Mouse (Mus musculus) MEL (cell line): ENCODE measurements around the gene Erlec1. TPM values are rescaled to one million over a fixed set of nuclear protein-coding genes. Genes with fewer than 3 reads are reported as not detected.

Experiments used
- DNase-seq: peaks from one replicate; pipeline ENCODE4 v3.0.0; 2011; ENCODE audit warnings: low read depth, low spot score
- H3K27ac ChIP-seq: 2 replicates; pipeline ENCODE4 v1.5.1; 2012; ENCODE audit warnings: low read depth, mild to moderate bottlenecking, control low read depth, low read length, moderate library complexity; ENCODE audit not compliant: control insufficient read depth
- H3K27me3 ChIP-seq, 2 experiments: fragments of 150-350 bp in 1 of 2; sonication (generic) in 1 of 2; 2 replicates each; pipeline ENCODE4 v1.6.1; 2012; ENCODE audit warnings: low read length in 2 of 2, mild to moderate bottlenecking in 2 of 2, improper control_type of control experiment in 1 of 2, moderate library complexity in 1 of 2; ENCODE audit not compliant: insufficient read depth in 2 of 2, control insufficient read depth in 1 of 2
- H3K36me3 ChIP-seq, 2 experiments: 2 replicates each; pipeline ENCODE4 v1.6.1; 2012 to 2014; ENCODE audit warnings: low read length in 2 of 2, improper control_type of control experiment in 1 of 2, inconsistent platforms in 1 of 2, mild to moderate bottlenecking in 1 of 2; ENCODE audit not compliant: insufficient read depth in 2 of 2, control insufficient read depth in 1 of 2
- H3K4me1 ChIP-seq, 2 experiments: fragments of 150-350 bp in 1 of 2; sonication (generic) in 1 of 2; 2 replicates each; pipeline ENCODE4 v1.6.1; 2012; ENCODE audit warnings: low read length in 2 of 2, improper control_type of control experiment in 1 of 2, mild to moderate bottlenecking in 1 of 2; ENCODE audit not compliant: insufficient read depth in 2 of 2, control insufficient read depth in 1 of 2
- H3K4me3 ChIP-seq, 2 experiments: fragments of 150-350 bp in 1 of 2; sonication (generic) in 1 of 2; 2 replicates each; pipeline ENCODE4 v1.5.1; 2012; ENCODE audit warnings: low read depth in 2 of 2, low read length in 2 of 2, mild to moderate bottlenecking in 2 of 2, moderate library complexity in 2 of 2, control low read depth in 1 of 2, improper control_type of control experiment in 1 of 2; ENCODE audit not compliant: control insufficient read depth in 1 of 2, insufficient read depth in 1 of 2
- H3K79me2 ChIP-seq: 2 replicates; pipeline ENCODE4 v1.6.1; 2012; ENCODE audit warnings: mild to moderate bottlenecking, low read length, moderate library complexity; ENCODE audit not compliant: control insufficient read depth, poor library complexity, insufficient read depth
- H3K9ac ChIP-seq: 2 replicates; pipeline ENCODE4 v1.6.1; 2012; ENCODE audit warnings: low read depth, mild to moderate bottlenecking, control low read depth, low read length, moderate library complexity; ENCODE audit not compliant: control insufficient read depth, poor library complexity, severe bottlenecking
- H3K9me3 ChIP-seq: fragments of 150-350 bp; sonication (generic); replicated peaks from 2 replicates; pipeline ENCODE4 v1.6.1; 2012; ENCODE audit warnings: mild to moderate bottlenecking, low read length, improper control_type of control experiment, moderate library complexity; ENCODE audit not compliant: insufficient read depth
- BHLHE40 ChIP-seq: IDR thresholded peaks from 2 replicates; pipeline ENCODE4 v1.6.1; 2012; ENCODE audit warnings: low read depth, mild to moderate bottlenecking, inconsistent platforms, low read length, improper control_type of control experiment, borderline replicate concordance
- CHD1 ChIP-seq: IDR thresholded peaks from 2 replicates; pipeline ENCODE4 v1.6.1; 2012; ENCODE audit warnings: low read depth, mild to moderate bottlenecking, inconsistent platforms, low read length, improper control_type of control experiment
- CHD2 ChIP-seq: IDR thresholded peaks from 2 replicates; pipeline ENCODE4 v1.6.1; 2011; ENCODE audit warnings: low read length, improper control_type of control experiment
- EP300 ChIP-seq, 2 experiments: IDR thresholded peaks; 2 replicates each; pipeline ENCODE4 v1.6.1; 2011; ENCODE audit warnings: improper control_type of control experiment in 2 of 2, low read length in 2 of 2, low read depth in 1 of 2, mild to moderate bottlenecking in 1 of 2
- GABPA ChIP-seq: IDR thresholded peaks from 2 replicates; pipeline ENCODE4 v1.6.1; 2012; ENCODE audit warnings: low read depth, mild to moderate bottlenecking, inconsistent platforms, low read length, improper control_type of control experiment, moderate library complexity
- KAT2A ChIP-seq: conservative IDR thresholded peaks from 2 replicates; pipeline ENCODE4 v1.6.1; 2012; ENCODE audit warnings: low read depth, low read length, improper control_type of control experiment, inconsistent platforms
- MYB ChIP-seq: IDR thresholded peaks from 2 replicates; pipeline ENCODE4 v1.6.1; 2011; ENCODE audit warnings: mild to moderate bottlenecking, low read depth, low read length, improper control_type of control experiment
- MYC ChIP-seq: IDR thresholded peaks from 2 replicates; pipeline ENCODE4 v1.6.1; 2011; ENCODE audit warnings: low read depth, mild to moderate bottlenecking, low read length, improper control_type of control experiment, moderate library complexity
- NRF1 ChIP-seq: IDR thresholded peaks from 2 replicates; pipeline ENCODE4 v1.6.1; 2014; ENCODE audit warnings: low read depth, mild to moderate bottlenecking, inconsistent platforms, low read length, improper control_type of control experiment, moderate library complexity; ENCODE audit not compliant: poor library complexity, insufficient read depth, severe bottlenecking
- POLR2A ChIP-seq, 2 experiments: IDR thresholded peaks; 2 replicates each; pipeline ENCODE4 v1.6.1; 2011 to 2012; ENCODE audit warnings: low read length in 2 of 2, mild to moderate bottlenecking in 2 of 2, control low read depth in 1 of 2, improper control_type of control experiment in 1 of 2, low read depth in 1 of 2, moderate library complexity in 1 of 2; ENCODE audit not compliant: control insufficient read depth in 1 of 2, insufficient read depth in 1 of 2, poor library complexity in 1 of 2
- POLR2AphosphoS2 ChIP-seq: IDR thresholded peaks from 2 replicates; pipeline ENCODE4 v1.6.1; 2011; ENCODE audit warnings: low read length, improper control_type of control experiment
- RAD21 ChIP-seq: IDR thresholded peaks from 2 replicates; pipeline ENCODE4 v1.6.1; 2011; ENCODE audit warnings: mild to moderate bottlenecking, low read depth, low read length, improper control_type of control experiment
- RCOR1 ChIP-seq: IDR thresholded peaks from 2 replicates; pipeline ENCODE4 v1.6.1; 2012; ENCODE audit warnings: low read depth, mild to moderate bottlenecking, inconsistent platforms, low read length, improper control_type of control experiment
- SIN3A ChIP-seq: IDR thresholded peaks from 2 replicates; pipeline ENCODE4 v1.6.1; 2012; ENCODE audit warnings: low read length, improper control_type of control experiment, inconsistent platforms
- TCF12 ChIP-seq: IDR thresholded peaks from 2 replicates; pipeline ENCODE4 v1.6.1; 2014; ENCODE audit warnings: low read depth, mild to moderate bottlenecking, inconsistent platforms, low read length, improper control_type of control experiment, moderate library complexity
- USF1 ChIP-seq: IDR thresholded peaks from 2 replicates; pipeline ENCODE4 v1.6.1; 2014; ENCODE audit warnings: low read depth, mild to moderate bottlenecking, inconsistent platforms, low read length, improper control_type of control experiment, moderate library complexity
- USF2 ChIP-seq, 2 experiments: IDR thresholded peaks; 2 replicates each; pipeline ENCODE4 v1.6.1; 2011 to 2012; ENCODE audit warnings: improper control_type of control experiment in 2 of 2, low read length in 2 of 2, borderline replicate concordance in 1 of 2, inconsistent platforms in 1 of 2, low read depth in 1 of 2, mild to moderate bottlenecking in 1 of 2; ENCODE audit not compliant: insufficient read depth in 1 of 2
- ZC3H11A ChIP-seq: IDR thresholded peaks from 2 replicates; pipeline ENCODE4 v1.6.1; 2012; ENCODE audit warnings: low read depth, mild to moderate bottlenecking, inconsistent platforms, low read length, improper control_type of control experiment
- ZNF384 ChIP-seq: IDR thresholded peaks from 2 replicates; pipeline ENCODE4 v1.6.1; 2012; ENCODE audit warnings: low read depth, mild to moderate bottlenecking, inconsistent platforms, low read length, improper control_type of control experiment
- polyA plus RNA-seq, 2 experiments: library from polyadenylated mRNA; stranded (reverse) in 1 of 2; unstranded in 1 of 2; fragments of >175 nt in 1 of 2; fragments of >200 nt in 1 of 2; gene quantifications; 2 replicates each; pipeline versions ENCODE4 v1.2.1 to v1.2.4; 2012; ENCODE audit warnings: low replicate concordance in 2 of 2, low read depth in 1 of 2; ENCODE audit not compliant: insufficient read length in 2 of 2, insufficient read depth in 1 of 2, missing spikeins in 1 of 2
- total RNA-seq: library from RNA; depleted of rRNA; stranded (reverse); fragments of 300-350 nt; gene quantifications from 2 replicates; pipeline ENCODE4 v1.2.3, GENCODE M21; 2012

The Erlec1 gene
- total and polyA plus RNA-seq, 3 experiments: 6.7 to 22.3 TPM; not detected in 1

DNA sequence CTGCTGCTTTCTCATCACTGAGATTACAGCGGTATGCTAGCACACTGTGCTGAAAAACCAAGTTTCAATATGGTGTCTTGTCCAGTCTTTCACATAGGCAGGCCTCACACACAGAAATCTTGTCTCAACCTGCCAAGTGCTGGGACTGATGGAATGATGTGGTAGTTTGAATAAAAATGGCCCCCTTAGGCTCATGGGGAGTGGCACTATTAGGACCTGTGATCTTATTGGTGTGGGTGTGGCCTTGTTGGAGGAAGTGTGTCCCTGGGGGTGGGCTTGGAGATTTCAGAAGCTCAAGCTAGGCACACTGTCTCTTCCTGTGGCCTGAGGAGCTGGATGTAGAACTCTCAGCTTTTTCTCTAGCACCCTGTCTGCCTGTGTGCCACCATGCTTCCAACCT lies 57.9 kb downstream of the Erlec1 start:
- H3K36me3 ChIP-seq: no peaks in the 10 kb centered on the region
- TF ChIP-seq CHD1: no peak
- no peak for TF ChIP-seq TCF12
- no peak for TF ChIP-seq BHLHE40
- no peak for TF ChIP-seq KAT2A
- TF ChIP-seq ZNF384: no peak
- TF ChIP-seq NRF1: no peak
- TF ChIP-seq GABPA: no peak
- no peak for TF ChIP-seq ZC3H11A
- TF ChIP-seq, all 39 proteins: peak for 0
- H3K27me3 ChIP-seq: no peaks in the 10 kb centered on the region
- H3K9me3 ChIP-seq: no peaks in the 10 kb centered on the region
- H3K27ac ChIP-seq: no peak overlapping the region
- no peaks in the 10 kb centered on the region for H3K4me1 ChIP-seq
- DNase-seq: no peak
- no peak overlapping the region for H3K9ac ChIP-seq
- H3K79me2 ChIP-seq: no peaks in the 10 kb centered on the region
- H3K4me3 ChIP-seq: no peak overlapping the region

DNA sequence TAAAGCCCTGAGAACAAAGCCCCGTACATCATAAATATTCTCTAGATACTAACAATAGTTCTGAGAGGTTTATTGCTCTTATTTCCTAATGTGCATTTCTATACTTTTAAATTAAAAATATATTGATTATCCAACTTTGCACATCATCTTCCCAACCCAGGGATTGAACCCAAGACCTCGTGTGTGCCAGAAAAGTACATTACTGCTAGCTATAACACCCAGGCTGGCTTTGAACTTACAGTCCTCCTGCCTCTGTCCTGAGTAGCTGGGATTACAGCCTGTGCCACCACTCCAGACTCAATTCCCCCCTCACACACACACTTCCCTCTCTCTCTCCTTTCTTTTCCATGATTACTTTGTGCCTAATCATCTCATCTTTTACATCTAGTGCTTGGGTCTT lies 66.0 kb downstream of the Erlec1 start:
- no peak overlapping the region for H3K9ac ChIP-seq
- DNase-seq: no peak
- no peak overlapping the region for H3K4me3 ChIP-seq
- no peaks in the 10 kb centered on the region; a peak in 1 of 4 replicates for H3K36me3 ChIP-seq
- no peaks in the 10 kb centered on the region for H3K9me3 ChIP-seq
- no peaks in the 10 kb centered on the region for H3K4me1 ChIP-seq
- TF ChIP-seq EP300 (IDR thresholded peaks at IDR 0.05; ENCODE audit: low read depth in 1 of 2, low read length in 2 of 2) (no peak), RCOR1 (no peak), USF2 (IDR thresholded peaks at IDR 0.05; ENCODE audit: borderline replicate concordance in 1 of 2, insufficient read depth in 1 of 2, low read depth in 1 of 2, low read length in 2 of 2) (no peak), MYB (no peak)
- H3K27ac ChIP-seq: no peak overlapping the region
- no peaks in the 10 kb centered on the region for H3K27me3 ChIP-seq
- no peaks in the 10 kb centered on the region for H3K79me2 ChIP-seq

DNA sequence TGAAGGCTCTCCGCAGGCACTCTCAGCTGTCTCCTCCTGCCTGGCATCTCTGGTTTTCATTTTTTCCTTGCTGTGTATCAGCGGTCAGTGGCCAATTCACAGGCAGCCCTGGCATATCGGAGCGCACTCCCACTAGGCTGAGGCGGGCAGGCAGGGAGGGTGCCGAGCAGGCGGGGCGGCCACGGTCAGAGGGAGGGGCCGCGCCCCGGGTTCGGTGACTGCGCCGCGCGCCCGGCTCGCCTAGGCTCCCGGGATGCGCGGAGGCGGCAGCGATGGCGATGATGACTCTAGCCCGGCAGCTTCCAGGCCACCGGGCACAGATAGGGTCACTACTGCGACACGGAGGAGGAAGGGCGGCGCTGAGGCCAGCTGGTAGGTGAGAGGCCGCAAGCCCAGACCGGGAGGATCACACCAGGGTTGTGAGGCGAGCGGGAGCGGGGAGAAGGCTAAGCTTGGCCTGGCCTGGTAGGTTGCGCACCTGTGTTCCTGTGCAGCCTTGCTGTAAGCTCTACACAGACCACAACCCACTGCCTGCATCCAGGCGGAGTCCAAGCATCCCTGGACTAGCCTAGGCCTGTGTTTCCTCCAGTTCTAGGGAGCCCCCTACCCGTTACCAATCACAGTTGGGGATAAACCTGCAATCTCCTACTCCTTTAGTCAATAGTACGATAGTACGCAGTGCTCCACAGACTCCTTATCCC lies 68.8 kb downstream of the Erlec1 start, which contains the start of the genes Gpr75 and Asb3:
TSS of gene Gpr75 (plus strand) at position 188 of the 701 bp plus-strand sequence.
TSS of gene Asb3 (plus strand) at position 246 of the 701 bp plus-strand sequence.
- Histone ChIP-seq H3K27ac (no peak within 1 kb of the TSS), H3K4me3 (no peak within 1 kb of the TSS)
- no peak for DNase-seq

More for the DNA sequence above, 68.8 kb downstream of the Erlec1 start, which contains the start of the genes Gpr75 and Asb3:
- no peaks in the 10 kb centered on the region for H3K4me1 ChIP-seq
- no peak within 1 kb of the TSS for H3K9ac ChIP-seq
- no peaks in the 10 kb centered on the region for H3K79me2 ChIP-seq
- H3K9me3 ChIP-seq: no peaks in the 10 kb centered on the region
- no peaks in the 10 kb centered on the region for H3K27me3 ChIP-seq
- TF ChIP-seq USF1 (no peak), RCOR1 (no peak), POLR2A (IDR thresholded peaks at IDR 0.05; ENCODE audit: control insufficient read depth in 1 of 2, insufficient read depth in 1 of 2, low read depth in 1 of 2, low read length in 2 of 2, poor library complexity in 1 of 2) (no peak), GABPA (no peak), MYC (no peak), SIN3A (no peak), POLR2AphosphoS2 (no peak), BHLHE40 (no peak), RAD21 (no peak), MYB (no peak), CHD2 (no peak)
- peaks cover 0 to 2% of the 10 kb centered on the region in 2 experiments; a peak in 1 of 4 replicates for H3K36me3 ChIP-seq
